Mouse (Mus musculus): ENCODE results near the gene Ehd4. TPM values are rescaled to one million over a fixed set of nuclear protein-coding genes. Genes with fewer than 3 reads are reported as not detected.

The Ehd4 gene
- 232 and 273 TPM in 2 replicates for polyA plus RNA-seq (2015; fragmentation: Nextera tagmentation; extraction: Ambion mirVana)

GRCm38 (mm10) chr2:120154361-120154894 is at the start of gene Ehd4:
Ehd4 (minus strand) TSS chr2:120154606.

Other genes starting within 250 kb of the Ehd4 start
- gene Mapkbp1, start 181.9 kb downstream of the Ehd4 start, polyA plus RNA-seq (2015; fragmentation: Nextera tagmentation; extraction: Ambion mirVana): 1.2 and 1.5 TPM in 2 replicates
- gene Jmjd7, start 127.1 kb downstream of the Ehd4 start, polyA plus RNA-seq (2015; fragmentation: Nextera tagmentation; extraction: Ambion mirVana): 12.0 and 12.1 TPM in 2 replicates
- gene Gm28042, start 127.1 kb downstream of the Ehd4 start, polyA plus RNA-seq (2015; fragmentation: Nextera tagmentation; extraction: Ambion mirVana): 1.8 and 2.8 TPM in 2 replicates
- 0.19 and 0.38 TPM in 2 replicates for gene Pla2g4b, start 121.2 kb downstream of the Ehd4 start, polyA plus RNA-seq (2015; fragmentation: Nextera tagmentation; extraction: Ambion mirVana)
- 3.8 and 4.6 TPM in 2 replicates for gene Pla2g4e, start 90.7 kb upstream of the Ehd4 start, polyA plus RNA-seq (2015; fragmentation: Nextera tagmentation; extraction: Ambion mirVana)
- gene Pla2g4d, start 134.6 kb upstream of the Ehd4 start, polyA plus RNA-seq (2015; fragmentation: Nextera tagmentation; extraction: Ambion mirVana): 0.04 TPM in 1 of 2 replicates, not detected in the other
- gene Pla2g4f, start 159.6 kb upstream of the Ehd4 start, polyA plus RNA-seq (2015; fragmentation: Nextera tagmentation; extraction: Ambion mirVana): 0.89 TPM in 1 of 2 replicates, not detected in the other
- gene Vps39, start 198.5 kb upstream of the Ehd4 start, polyA plus RNA-seq (2015; fragmentation: Nextera tagmentation; extraction: Ambion mirVana): 9.6 and 10.0 TPM in 2 replicates
- 15.9 and 19.4 TPM in 2 replicates for gene Ganc, start 249.3 kb upstream of the Ehd4 start, polyA plus RNA-seq (2015; fragmentation: Nextera tagmentation; extraction: Ambion mirVana)
- gene Tmem87a, start 249.5 kb upstream of the Ehd4 start, polyA plus RNA-seq (2015; fragmentation: Nextera tagmentation; extraction: Ambion mirVana): 6.4 and 7.5 TPM in 2 replicates

All from skeletal muscle tissue, postnatal 0 days (tissue).